Mouse (Mus musculus) gastrocnemius, postnatal 14 days (tissue): ENCODE measurements at regions not wholly inside any gene's neighbourhood (a gene's known extent, or its start where the extent isn't known, plus 50 kb on each side); places are given as distances from the start of the nearest gene placed in this dataset.

Experiments used
- DNase-seq: peaks from one replicate; pipeline ENCODE4 v3.0.0; 2021; ENCODE audit warnings: mixed read lengths
- intact Hi-C: fragments of 180-260 bp; cut with DNase I; formaldehyde crosslinking; loops from one replicate; pipeline ENCODE4 v1.15.1; 2025; ENCODE audit warnings: low total_unique reads

GRCm38 (mm10) chr13:48316747-48317146 is 55.7 kb downstream of the Id4 start:
- intact Hi-C loops, result no loop called here
- peak; percentile 8 for DNase-seq

GRCm38 (mm10) chr13:48317457-48317856 is 56.4 kb downstream of the Id4 start:
- intact Hi-C loops, result no loop called here
- no peak for DNase-seq

GRCm38 (mm10) chr13:48319001-48319400 is 58.0 kb downstream of the Id4 start:
- intact Hi-C loops, result no loop called here
- DNase-seq, result no peak

- DNase-seq, result no peak
- intact Hi-C loops, result no loop called here
Measured at GRCm38 (mm10) chr13:48324290-48324718, 63.3 kb downstream of the Id4 start.

- intact Hi-C loops, result no loop called here
- no peak for DNase-seq
Measured at GRCm38 (mm10) chr13:48330619-48331018, 69.6 kb downstream of the Id4 start.

GRCm38 (mm10) chr13:48336135-48336534 is 75.1 kb downstream of the Id4 start:
- no peak for DNase-seq
- intact Hi-C loops, result no loop called here

GRCm38 (mm10) chr13:48336602-48337001 is 75.6 kb downstream of the Id4 start:
- no peak for DNase-seq
- intact Hi-C loops, result no loop called here

GRCm38 (mm10) chr13:48338561-48338960 is 77.5 kb downstream of the Id4 start:
- intact Hi-C loops, result no loop called here
- DNase-seq, result no peak

GRCm38 (mm10) chr13:48350124-48350523 is 89.1 kb downstream of the Id4 start:
- intact Hi-C loops, result no loop called here
- DNase-seq, result no peak

GRCm38 (mm10) chr13:48350955-48351354 is 89.9 kb downstream of the Id4 start:
- intact Hi-C loops, result no loop called here

GRCm38 (mm10) chr13:48357118-48357517 is 96.1 kb downstream of the Id4 start:
- intact Hi-C loops, result no loop called here

More at GRCm38 (mm10) chr13:48350955-48351354, 89.9 kb downstream of the Id4 start:
- no peak for DNase-seq

GRCm38 (mm10) chr13:48357640-48358039 is 96.6 kb downstream of the Id4 start:
- intact Hi-C loops, result no loop called here
- DNase-seq, result peak; percentile 26

More at GRCm38 (mm10) chr13:48357118-48357517, 96.1 kb downstream of the Id4 start:
- DNase-seq, result no peak

GRCm38 (mm10) chr13:48371060-48371459 is 110.0 kb downstream of the Id4 start:
- intact Hi-C loops, result no loop called here
- DNase-seq, result no peak

GRCm38 (mm10) chr13:48376405-48376804 is 115.4 kb downstream of the Id4 start:
- no peak for DNase-seq
- intact Hi-C loops, result no loop called here

- intact Hi-C loops, result no loop called here
- DNase-seq, result no peak
Measured at GRCm38 (mm10) chr13:48383580-48384445, 122.8 kb downstream of the Id4 start.

GRCm38 (mm10) chr13:48384901-48385300 is 123.9 kb downstream of the Id4 start:
- intact Hi-C loops, result no loop called here
- no peak for DNase-seq

GRCm38 (mm10) chr13:48391126-48391525 is 122.1 kb downstream of the Zfp169 start:
- intact Hi-C loops, result no loop called here

GRCm38 (mm10) chr13:48397761-48398160 is 115.5 kb downstream of the Zfp169 start:
- intact Hi-C loops, result no loop called here
- no peak for DNase-seq

More at GRCm38 (mm10) chr13:48391126-48391525, 122.1 kb downstream of the Zfp169 start:
- DNase-seq, result no peak

GRCm38 (mm10) chr13:48398617-48399016 is 114.6 kb downstream of the Zfp169 start:
- intact Hi-C loops, result no loop called here

GRCm38 (mm10) chr13:48402316-48402715 is 110.9 kb downstream of the Zfp169 start:
- intact Hi-C loops, result no loop called here
- DNase-seq, result no peak

More at GRCm38 (mm10) chr13:48398617-48399016, 114.6 kb downstream of the Zfp169 start:
- DNase-seq, result no peak
